Mouse (Mus musculus) megakaryocyte, embryonic 14.5 days (primary cell): ENCODE data around the gene Fads2. TPM values are rescaled to one million over a fixed set of nuclear protein-coding genes. Genes with fewer than 3 reads are reported as not detected.
A peak's percentile ranks its signal among the peaks of the same experiment; 100 is the strongest.

Source experiments
- H3K27me3 ChIP-seq: replicated peaks from 2 replicates; pipeline ENCODE3; 2012; ENCODE audit warnings: inconsistent platforms
- H3K36me3 ChIP-seq: replicated peaks from 2 replicates; pipeline ENCODE3; 2012; ENCODE audit warnings: low read length, inconsistent platforms, mixed read lengths
- H3K4me1 ChIP-seq: 2 replicates; pipeline ENCODE4 v1.6.1; 2012; ENCODE audit warnings: inconsistent platforms
- H3K4me3 ChIP-seq: replicated peaks from 2 replicates; pipeline ENCODE3; 2012; ENCODE audit warnings: moderate library complexity, mild to moderate bottlenecking, inconsistent platforms
- H3K9me3 ChIP-seq: 2 replicates; pipeline ENCODE4 v1.6.1; 2012; ENCODE audit warnings: inconsistent platforms
- FLI1 ChIP-seq: IDR thresholded peaks from 2 replicates; pipeline ENCODE4 v1.6.1; 2012; ENCODE audit warnings: low read length, inconsistent platforms, mixed read lengths
- GATA1 ChIP-seq: IDR thresholded peaks from 3 replicates; pipeline ENCODE4 v1.6.1; 2012; ENCODE audit warnings: mixed read lengths, low read length, inconsistent platforms, borderline replicate concordance
- polyA plus RNA-seq: library from polyadenylated mRNA; stranded (reverse); fragments of >175 nt; gene quantifications from 2 replicates; pipeline ENCODE4 v1.2.3, GENCODE M21; 2012; ENCODE audit warnings: low replicate concordance; ENCODE audit not compliant: insufficient read depth

Gene Fads2
- polyA plus RNA-seq, 1 experiment = 271 TPM

DNA sequence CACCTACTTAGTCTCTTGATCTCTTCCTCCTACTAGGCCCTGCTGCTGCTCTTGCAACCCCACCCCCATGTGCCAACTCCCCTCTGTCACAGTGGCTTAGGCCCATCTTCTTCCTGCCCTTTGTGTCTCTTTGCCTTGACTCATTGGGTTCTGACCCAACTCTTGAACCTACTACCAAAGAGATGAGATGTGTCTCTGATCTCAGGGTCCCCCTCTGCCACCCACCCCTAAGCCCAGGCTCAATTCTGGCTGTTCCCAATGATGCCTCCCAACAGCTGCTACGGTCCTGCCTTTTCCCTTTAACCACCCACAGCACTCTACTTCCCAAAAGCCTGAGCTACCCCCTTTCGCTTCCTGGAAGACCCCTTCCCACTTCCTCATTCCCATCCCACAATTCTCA lies 79.6 kb downstream of the Fads2 start:
- TF ChIP-seq FLI1 (no peak), GATA1 (no peak)
- no peaks in the 10 kb centered on the region for H3K9me3 ChIP-seq
- H3K4me1 ChIP-seq = peaks cover 84% of the 10 kb centered on the region
- H3K4me3 ChIP-seq = peak overlapping the region; percentile 28
- peaks cover 55% of the 10 kb centered on the region for H3K27me3 ChIP-seq
- H3K36me3 ChIP-seq = no peaks in the 10 kb centered on the region

DNA sequence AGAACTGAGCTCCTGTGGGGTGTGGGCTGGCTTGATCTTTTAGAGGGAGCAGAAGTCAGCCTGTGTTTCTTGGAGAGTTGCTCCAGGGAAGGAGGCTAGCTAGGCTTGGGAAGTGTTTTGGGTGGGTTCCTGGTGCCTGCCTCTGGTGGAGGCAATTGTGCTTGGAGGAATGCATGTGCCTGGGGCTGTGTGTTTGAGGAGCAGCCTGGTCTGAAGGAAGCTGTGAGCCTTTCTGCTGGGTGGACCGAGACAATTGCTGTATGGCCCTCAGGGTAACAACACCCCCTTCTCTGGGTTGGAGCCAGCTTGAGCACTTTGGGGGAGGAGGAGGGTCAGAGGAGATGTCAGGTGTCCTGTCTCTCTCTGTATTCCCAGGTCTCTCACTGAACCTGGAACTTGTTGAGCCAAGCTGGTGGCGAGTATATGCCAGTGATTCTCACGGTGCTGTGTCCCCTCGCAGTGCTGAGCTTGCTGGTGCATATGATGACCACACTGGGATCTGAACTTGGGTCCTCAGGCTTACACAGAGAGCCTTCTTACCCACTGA lies 82.3 kb downstream of the Fads2 start:
- peak overlapping the region; percentile 90 for H3K4me3 ChIP-seq
- TF ChIP-seq GATA1 (no peak), FLI1 (no peak)
- peaks cover 73% of the 10 kb centered on the region for H3K27me3 ChIP-seq
- peaks cover 78% of the 10 kb centered on the region for H3K4me1 ChIP-seq
- H3K36me3 ChIP-seq = no peaks in the 10 kb centered on the region
- H3K9me3 ChIP-seq = no peaks in the 10 kb centered on the region

DNA sequence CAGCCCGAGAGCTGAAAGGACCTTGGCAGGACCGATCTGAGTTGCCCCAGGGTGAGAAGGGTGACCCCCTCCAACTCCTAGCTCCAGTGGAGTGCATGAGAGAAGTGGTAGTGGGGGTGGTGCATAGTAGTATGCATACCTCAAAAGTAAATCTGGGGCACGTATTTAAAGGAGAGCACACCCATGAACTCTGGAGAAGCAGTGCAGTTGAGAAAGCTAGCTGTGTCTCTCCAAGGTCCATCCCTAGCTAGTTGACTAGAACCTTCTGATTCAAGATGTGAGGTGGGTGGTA lies 83.1 kb downstream of the Fads2 start:
- H3K27me3 ChIP-seq = peaks cover 74% of the 10 kb centered on the region
- peak overlapping the region; percentile 90 for H3K4me3 ChIP-seq
- H3K9me3 ChIP-seq = no peaks in the 10 kb centered on the region
- H3K36me3 ChIP-seq = no peaks in the 10 kb centered on the region
- H3K4me1 ChIP-seq = peaks cover 78% of the 10 kb centered on the region
- TF ChIP-seq FLI1 = no peak
- no peak for TF ChIP-seq GATA1

DNA sequence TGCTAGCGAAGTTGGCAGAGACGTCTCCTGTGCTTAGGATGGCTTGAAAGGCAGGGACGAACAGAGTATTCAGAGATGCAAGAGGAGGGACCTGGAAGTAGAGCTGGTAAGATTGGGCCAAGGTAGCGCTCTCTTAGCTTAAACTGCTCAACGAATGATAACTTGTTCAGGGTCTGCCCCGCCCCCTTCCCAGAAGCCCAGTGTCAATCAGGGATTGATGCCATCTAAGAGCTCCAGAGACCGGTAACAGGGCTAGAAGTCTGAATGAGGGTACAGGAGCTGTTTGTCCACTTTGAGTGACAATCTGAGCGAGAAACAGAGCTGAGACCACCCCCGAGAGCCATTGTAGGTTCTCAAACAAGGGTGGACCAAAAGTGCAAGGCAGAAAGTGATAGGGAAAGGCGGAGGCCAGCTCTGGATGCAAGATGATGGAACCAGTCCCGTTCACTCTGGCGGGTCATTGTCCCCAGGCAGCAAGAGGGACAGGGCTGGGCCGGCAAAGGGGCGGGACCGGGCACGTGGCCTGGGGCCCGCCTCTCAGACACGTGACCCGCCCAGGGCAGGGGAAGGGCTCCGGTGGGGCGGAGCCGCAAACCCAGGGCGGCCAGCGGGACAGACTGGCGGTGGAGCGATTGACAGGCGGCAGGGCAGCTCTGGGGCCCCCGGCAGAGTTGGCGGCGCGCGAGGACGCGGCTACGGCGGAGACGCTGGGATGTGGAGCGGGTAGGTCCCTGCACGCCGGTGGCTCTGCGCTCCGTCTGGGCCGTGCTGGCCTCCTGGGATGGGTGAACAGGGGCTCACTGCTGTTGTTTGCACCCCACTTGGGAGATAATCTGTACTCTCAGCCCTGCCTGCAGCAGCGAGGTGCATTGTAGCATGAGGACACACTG lies 83.7 kb downstream of the Fads2 start:
- Histone ChIP-seq H3K4me3 (peak overlapping the region; percentile 90), H3K27me3 (peaks cover 77% of the 10 kb centered on the region), H3K36me3 (no peaks in the 10 kb centered on the region), H3K9me3 (no peaks in the 10 kb centered on the region), H3K4me1 (peaks cover 77% of the 10 kb centered on the region)
- no peak for TF ChIP-seq FLI1
- TF ChIP-seq GATA1 = no peak

DNA sequence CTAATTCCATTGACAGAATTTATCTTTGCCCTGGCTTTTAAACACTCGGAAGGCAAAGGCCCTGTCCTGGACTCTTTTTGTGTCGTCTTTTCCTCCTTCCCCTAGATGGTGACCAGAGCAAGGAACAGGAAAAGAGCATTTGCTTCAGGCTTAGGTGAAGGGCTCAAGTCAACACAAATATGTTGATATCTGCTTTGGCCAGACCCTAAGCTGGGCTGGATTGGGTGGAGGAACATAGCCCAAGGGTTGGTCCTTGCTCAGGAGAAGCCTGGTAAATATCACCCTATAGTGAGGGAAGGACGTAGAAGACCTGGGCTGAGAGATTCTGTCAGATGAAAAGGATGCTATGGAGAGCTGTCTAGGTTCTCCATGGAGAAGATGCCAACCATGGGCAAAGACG lies 85.4 kb downstream of the Fads2 start:
- TF ChIP-seq FLI1 (no peak), GATA1 (no peak)
- Histone ChIP-seq H3K4me3 (no peak overlapping the region), H3K36me3 (no peaks in the 10 kb centered on the region), H3K4me1 (peaks cover 60% of the 10 kb centered on the region), H3K9me3 (no peaks in the 10 kb centered on the region), H3K27me3 (peaks cover 75% of the 10 kb centered on the region)

DNA sequence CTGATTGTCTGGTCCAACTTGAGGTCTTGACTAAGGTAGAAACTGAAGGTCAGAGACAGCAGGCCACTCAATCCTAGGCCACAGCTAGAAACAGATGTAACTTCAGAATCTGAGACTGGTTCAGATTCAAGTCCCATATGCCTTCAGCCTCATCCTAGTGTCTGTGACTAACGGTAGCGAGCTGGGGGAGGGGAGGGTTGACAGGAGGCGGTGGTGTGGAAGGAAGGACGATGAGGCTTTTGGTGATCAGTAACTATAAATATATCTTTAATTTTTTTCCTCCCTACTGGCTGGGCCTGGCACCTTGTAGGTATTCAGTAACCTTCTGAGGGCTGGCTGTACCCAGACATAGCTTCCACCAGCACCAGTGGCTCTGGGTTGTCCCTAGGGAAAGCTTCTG lies 86.1 kb downstream of the Fads2 start:
- H3K27me3 ChIP-seq = peaks cover 75% of the 10 kb centered on the region
- TF ChIP-seq FLI1 = no peak
- TF ChIP-seq GATA1 = no peak
- H3K9me3 ChIP-seq = no peaks in the 10 kb centered on the region
- H3K4me3 ChIP-seq = no peak overlapping the region
- H3K36me3 ChIP-seq = no peaks in the 10 kb centered on the region
- peaks cover 56% of the 10 kb centered on the region for H3K4me1 ChIP-seq

DNA sequence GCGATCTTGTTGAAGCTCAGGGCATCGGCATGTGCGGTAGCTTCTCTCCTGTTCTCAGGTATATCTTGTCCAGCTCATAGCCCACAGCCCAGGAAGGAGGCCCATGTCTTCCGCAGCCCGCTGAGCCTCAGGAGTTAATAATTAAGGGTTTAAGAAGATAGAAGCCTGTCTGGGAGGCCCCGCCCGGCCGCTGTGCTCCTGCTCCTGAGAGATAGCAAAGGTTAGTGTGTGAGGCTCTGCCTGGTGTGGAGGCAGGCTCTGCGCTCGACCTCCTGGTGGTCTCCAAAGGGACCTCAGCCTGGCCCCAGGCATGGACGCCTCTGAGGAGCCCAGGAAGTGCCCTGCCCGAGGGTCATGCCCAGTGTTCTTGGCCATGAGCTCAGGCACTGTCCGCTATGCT lies 86.7 kb downstream of the Fads2 start:
- Histone ChIP-seq H3K9me3 (no peaks in the 10 kb centered on the region), H3K27me3 (peaks cover 78% of the 10 kb centered on the region), H3K36me3 (no peaks in the 10 kb centered on the region), H3K4me3 (no peak overlapping the region), H3K4me1 (peaks cover 56% of the 10 kb centered on the region)
- TF ChIP-seq GATA1 (no peak), FLI1 (no peak)

DNA sequence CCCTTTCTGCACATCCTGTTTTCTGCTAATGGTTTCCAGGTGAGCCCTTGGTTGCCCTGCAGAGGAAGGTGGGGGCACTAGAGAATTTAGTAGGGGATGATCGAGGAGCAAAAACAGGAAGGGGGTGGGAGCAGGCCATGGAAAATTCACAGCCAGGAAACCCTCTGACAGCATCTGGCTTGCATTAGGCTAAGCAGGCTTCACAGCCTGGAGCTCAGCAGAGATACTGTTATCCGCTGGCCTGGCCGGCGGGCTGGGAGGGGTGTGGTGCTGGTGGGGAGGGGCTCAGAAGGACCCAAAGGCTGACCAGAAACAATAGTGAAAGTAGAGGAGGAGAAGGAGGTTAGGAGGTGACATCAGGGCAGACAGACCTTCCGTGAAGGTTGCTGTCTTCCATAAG lies 87.6 kb downstream of the Fads2 start:
- TF ChIP-seq FLI1 = no peak
- no peak for TF ChIP-seq GATA1
- peaks cover 76% of the 10 kb centered on the region for H3K27me3 ChIP-seq
- H3K36me3 ChIP-seq = no peaks in the 10 kb centered on the region
- H3K4me3 ChIP-seq = no peak overlapping the region
- peaks cover 50% of the 10 kb centered on the region for H3K4me1 ChIP-seq
- H3K9me3 ChIP-seq = no peaks in the 10 kb centered on the region

DNA sequence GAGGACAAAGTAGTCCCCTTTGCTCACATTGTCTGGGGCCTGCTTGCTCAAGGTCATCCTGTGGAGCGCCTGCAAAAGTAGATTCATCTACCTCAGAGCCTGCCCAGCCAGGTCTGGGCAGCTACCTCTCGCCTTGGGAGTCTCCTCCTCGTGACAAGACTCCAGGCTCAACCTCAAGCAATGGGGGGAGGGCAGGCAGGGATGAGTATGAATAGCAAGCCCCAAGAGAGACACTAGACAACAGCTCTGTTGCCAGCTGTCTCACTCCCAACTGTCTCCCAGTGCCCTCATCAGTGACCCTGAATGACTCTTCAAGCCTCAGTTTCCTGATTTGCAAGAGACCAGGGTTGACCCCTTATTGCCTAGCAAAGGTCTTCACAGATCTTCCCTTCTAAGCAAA lies 88.2 kb downstream of the Fads2 start:
- H3K27me3 ChIP-seq = peaks cover 74% of the 10 kb centered on the region
- H3K4me3 ChIP-seq = no peak overlapping the region
- H3K4me1 ChIP-seq = peaks cover 44% of the 10 kb centered on the region
- H3K36me3 ChIP-seq = no peaks in the 10 kb centered on the region
- TF ChIP-seq FLI1 = no peak
- no peak for TF ChIP-seq GATA1
- no peaks in the 10 kb centered on the region for H3K9me3 ChIP-seq

DNA sequence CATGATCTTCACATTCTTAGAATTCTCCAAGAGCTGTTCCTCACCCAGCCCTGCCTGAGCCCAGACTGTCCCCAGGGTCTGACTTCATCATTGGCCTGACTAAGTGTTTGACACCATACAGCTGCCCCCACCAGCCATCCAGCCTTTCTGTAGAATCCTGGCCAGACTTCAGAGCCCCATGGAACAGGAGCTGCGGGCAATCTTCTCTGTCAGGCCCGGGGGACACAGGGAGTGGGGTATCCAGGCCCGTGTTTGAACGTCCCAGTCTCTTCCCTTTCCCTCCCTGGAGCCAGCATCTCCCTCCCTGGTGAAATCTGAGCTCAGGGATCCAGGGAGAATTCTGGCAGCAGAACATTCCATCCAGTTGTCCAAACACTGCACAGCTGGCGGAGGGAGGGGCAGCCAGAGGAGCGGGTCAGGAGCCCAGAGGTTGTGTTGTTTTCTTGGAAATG lies 88.7 kb downstream of the Fads2 start:
- TF ChIP-seq GATA1 (no peak), FLI1 (no peak)
- Histone ChIP-seq H3K9me3 (no peaks in the 10 kb centered on the region), H3K4me1 (peaks cover 39% of the 10 kb centered on the region), H3K27me3 (peaks cover 72% of the 10 kb centered on the region), H3K36me3 (no peaks in the 10 kb centered on the region), H3K4me3 (no peak overlapping the region)

Other genes starting within 250 kb of the Fads2 start
- 23.6 and 70.8 TPM in 2 replicates for gene Incenp, start 202.2 kb downstream of the Fads2 start, polyA plus RNA-seq
- 7,037 and 23,567 TPM in 2 replicates for gene Fth1, start 121.1 kb downstream of the Fads2 start, polyA plus RNA-seq
- gene Best1, start 100.1 kb downstream of the Fads2 start, polyA plus RNA-seq = not detected in 2 replicates
- 2.0 and 8.8 TPM in 2 replicates for gene Rab3il1, start 100.1 kb downstream of the Fads2 start, polyA plus RNA-seq
- gene Fads3, start 60.2 kb downstream of the Fads2 start, polyA plus RNA-seq = 3.6 and 19.1 TPM in 2 replicates
- 76.5 and 120 TPM in 2 replicates for gene Fads1, start 81.1 kb upstream of the Fads2 start, polyA plus RNA-seq
- gene Tmem258, start 102.3 kb upstream of the Fads2 start, polyA plus RNA-seq = 17.7 TPM in 1 of 2 replicates, not detected in the other
- gene Fen1, start 102.4 kb upstream of the Fads2 start, polyA plus RNA-seq = 2.6 and 18.8 TPM in 2 replicates
- gene Myrf, start 139.0 kb upstream of the Fads2 start, polyA plus RNA-seq = 0.34 and 0.56 TPM in 2 replicates
- 0.29 and 1.1 TPM in 2 replicates for gene Dagla, start 203.1 kb upstream of the Fads2 start, polyA plus RNA-seq